Mouse (Mus musculus) C3H10T1/2 (cell line): ENCODE results near the gene Prkg2. TPM values are rescaled to one million over a fixed set of nuclear protein-coding genes. Genes with fewer than 3 reads are reported as not detected.

Experiments used
- polyA plus RNA-seq, 2 experiments: library from polyadenylated mRNA; unstranded; fragments of >200 nt; fragmentation: generic; extraction: Trizol; gene quantifications; one replicate each; pipeline ENCODE4 v1.2.1; 2012; ENCODE audit warnings: missing spikeins in 2 of 2

Prkg2 gene
- 1 to 10 TPM; 1.2 to 2.1 TPM for polyA plus RNA-seq

GRCm38 (mm10) chr5:99036596-99037441 lies at the start of gene Prkg2:
Prkg2 (minus strand) TSS chr5:99037351.

Other genes with a start within 250 kb of the Prkg2 start
- gene Bmp3, start 182.9 kb downstream of the Prkg2 start, polyA plus RNA-seq = not detected